Mouse (Mus musculus) thymus, adult 2 months (tissue): ENCODE measurements at regions not wholly inside any gene's neighbourhood (a gene's known extent, or its start where the extent isn't known, plus 50 kb on each side); places are given as distances from the start of the nearest gene placed in this dataset.

ENCODE experiments used
- DNase-seq: peaks from one replicate; pipeline ENCODE4 v3.0.0; 2021
- H3K27ac ChIP-seq: fragments of 200-500 bp; 2 replicates; pipeline ENCODE4 v1.5.1; 2012; ENCODE audit warnings: low read length, control low read depth; ENCODE audit not compliant: control insufficient read depth, insufficient read depth
- H3K27me3 ChIP-seq: fragments of 200-500 bp; 2 replicates; pipeline ENCODE4 v1.6.1; 2012; ENCODE audit warnings: mild to moderate bottlenecking, low read length, moderate library complexity, mixed read lengths; ENCODE audit not compliant: control insufficient read depth, insufficient read depth
- H3K36me3 ChIP-seq: fragments of 200-500 bp; 2 replicates; pipeline ENCODE4 v1.6.1; 2012; ENCODE audit warnings: mild to moderate bottlenecking, low read length, moderate library complexity; ENCODE audit not compliant: control insufficient read depth, insufficient read depth
- H3K4me1 ChIP-seq: fragments of 200-500 bp; replicated peaks from 2 replicates; pipeline ENCODE4 v1.6.1; 2012; ENCODE audit warnings: low read length; ENCODE audit not compliant: control insufficient read depth, insufficient read depth
- H3K4me3 ChIP-seq: fragments of 200-500 bp; 2 replicates; pipeline ENCODE4 v1.5.1; 2012; ENCODE audit warnings: mild to moderate bottlenecking, low read length, control low read depth, moderate library complexity; ENCODE audit not compliant: control insufficient read depth, insufficient read depth
- CTCF ChIP-seq: fragments of 200-500 bp; IDR thresholded peaks from 2 replicates; pipeline ENCODE4 v1.5.1; 2012; ENCODE audit warnings: mild to moderate bottlenecking, control low read depth, low read length, moderate library complexity, borderline replicate concordance; ENCODE audit not compliant: control insufficient read depth, poor library complexity, insufficient read depth; ENCODE audit errors: extremely low read depth
- POLR2A ChIP-seq: fragments of 200-500 bp; IDR thresholded peaks from 2 replicates; pipeline ENCODE4 v1.6.1; 2012; ENCODE audit warnings: mild to moderate bottlenecking, low read length, control low read depth, moderate library complexity; ENCODE audit not compliant: control insufficient read depth, poor library complexity, insufficient read depth; ENCODE audit errors: extremely low read depth
- WGBS: fragments of 180-500 bp; shearing (Covaris S2); methylation state at CpG from one replicate; pipeline ENCODE4 v1.1.7; 2018; 5-methylcytosine and 5-hydroxymethylcytosine counted together

GRCm38 (mm10) chr16:29850616-29851015 lies 213.6 kb upstream of the Hes1 start:
- Histone ChIP-seq H3K27ac (no peak overlapping the region), H3K4me1 (peaks cover 9% of the 10 kb centered on the region), H3K36me3 (no peaks in the 10 kb centered on the region), H3K4me3 (no peak overlapping the region), H3K27me3 (no peaks in the 10 kb centered on the region; the same call in 1 of the 2 replicates)
- DNase-seq: no peak
- WGBS: 97% methylated on average over 3 of the region's 3 CpGs
- TF ChIP-seq CTCF (no peak), POLR2A (no peak)

- Histone ChIP-seq H3K27ac (no peak overlapping the region), H3K4me3 (no peak overlapping the region), H3K4me1 (peaks cover 8% of the 10 kb centered on the region), H3K27me3 (no peaks in the 10 kb centered on the region; the same call in 1 of the 2 replicates), H3K36me3 (no peaks in the 10 kb centered on the region)
- DNase-seq: no peak
- WGBS: 94% methylated on average over 9 of the region's 9 CpGs
- no peak for TF ChIP-seq POLR2A
- TF ChIP-seq CTCF: no peak
These were observed 212.4 kb upstream of the Hes1 start for GRCm38 (mm10) chr16:29851827-29852226.

GRCm38 (mm10) chr16:29854805-29855565 lies 209.2 kb upstream of the Hes1 start:
- H3K4me1 ChIP-seq: no peaks in the 10 kb centered on the region
- H3K36me3 ChIP-seq: no peaks in the 10 kb centered on the region
- H3K27me3 ChIP-seq: no peaks in the 10 kb centered on the region
- TF ChIP-seq CTCF: no peak
- no peak overlapping the region for H3K4me3 ChIP-seq
- no peak overlapping the region for H3K27ac ChIP-seq
- no peak for DNase-seq
- WGBS: 90% methylated on average over 9 of the region's 9 CpGs

GRCm38 (mm10) chr16:29856545-29856944 lies 207.6 kb upstream of the Hes1 start:
- Histone ChIP-seq H3K36me3 (no peaks in the 10 kb centered on the region), H3K4me3 (no peak overlapping the region), H3K4me1 (no peaks in the 10 kb centered on the region), H3K27ac (no peak overlapping the region), H3K27me3 (no peaks in the 10 kb centered on the region)
- TF ChIP-seq POLR2A (no peak), CTCF (no peak)
- 94% methylated on average over 1 of the region's 1 CpGs for WGBS
- DNase-seq: no peak

GRCm38 (mm10) chr16:29858645-29859044 lies 205.5 kb upstream of the Hes1 start:
- TF ChIP-seq CTCF (no peak), POLR2A (no peak)
- DNase-seq: no peak
- H3K36me3 ChIP-seq: no peaks in the 10 kb centered on the region
- H3K4me1 ChIP-seq: no peaks in the 10 kb centered on the region
- H3K27ac ChIP-seq: no peak overlapping the region
- no peaks in the 10 kb centered on the region for H3K27me3 ChIP-seq
- 79% methylated on average over 5 of the region's 5 CpGs for WGBS
- no peak overlapping the region for H3K4me3 ChIP-seq

GRCm38 (mm10) chr16:29860306-29860705 lies 203.9 kb upstream of the Hes1 start:
- Histone ChIP-seq H3K27me3 (no peaks in the 10 kb centered on the region), H3K36me3 (no peaks in the 10 kb centered on the region), H3K4me1 (peaks cover 5% of the 10 kb centered on the region), H3K4me3 (no peak overlapping the region), H3K27ac (no peak overlapping the region)
- TF ChIP-seq POLR2A (no peak), CTCF (no peak)
- no peak for DNase-seq
- WGBS: 80% methylated on average over 6 of the region's 6 CpGs

- DNase-seq: no peak
- no peak overlapping the region for H3K4me3 ChIP-seq
- H3K27ac ChIP-seq: no peak overlapping the region
- TF ChIP-seq POLR2A (no peak), CTCF (no peak)
- WGBS: 50% methylated on average over 4 of the region's 4 CpGs
- no peaks in the 10 kb centered on the region for H3K36me3 ChIP-seq
- H3K4me1 ChIP-seq: peaks cover 6% of the 10 kb centered on the region
- no peaks in the 10 kb centered on the region for H3K27me3 ChIP-seq
These were observed 203.1 kb upstream of the Hes1 start for GRCm38 (mm10) chr16:29861056-29861455.
